Mouse (Mus musculus) cerebellum, postnatal 10 days (tissue): ENCODE data around the gene Itga7.

Experiments used
- DNase-seq, 2 experiments: peaks; one replicate each; pipeline ENCODE4 v3.0.0; 2021; ENCODE audit warnings: mixed read lengths in 2 of 2

Itga7 gene

DNA sequence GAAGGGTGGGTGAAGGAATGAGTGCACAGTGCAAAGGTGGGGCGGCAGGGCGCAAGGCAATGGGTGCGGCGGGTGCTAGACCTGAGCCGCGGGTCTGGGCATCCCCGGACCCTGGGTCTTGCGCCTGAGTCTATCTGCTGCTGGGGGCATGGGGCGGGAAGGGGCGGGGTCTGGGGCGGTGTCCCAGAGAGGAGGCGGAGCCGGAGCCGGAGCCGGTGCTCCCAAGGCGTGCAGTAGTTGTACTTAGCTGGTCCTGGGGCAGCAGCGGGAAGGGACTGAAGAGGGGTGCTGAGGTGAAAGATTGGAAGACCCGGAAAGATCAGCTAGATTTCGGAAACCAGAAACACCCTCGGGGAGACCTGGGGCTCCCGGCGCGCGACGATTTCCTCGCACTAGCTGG, at the start of gene Itga7:
Gene Itga7 (plus strand): TSS at position 245 of the 400 bp plus-strand sequence.
- DNase-seq = peak; percentile 83 to 86

DNA sequence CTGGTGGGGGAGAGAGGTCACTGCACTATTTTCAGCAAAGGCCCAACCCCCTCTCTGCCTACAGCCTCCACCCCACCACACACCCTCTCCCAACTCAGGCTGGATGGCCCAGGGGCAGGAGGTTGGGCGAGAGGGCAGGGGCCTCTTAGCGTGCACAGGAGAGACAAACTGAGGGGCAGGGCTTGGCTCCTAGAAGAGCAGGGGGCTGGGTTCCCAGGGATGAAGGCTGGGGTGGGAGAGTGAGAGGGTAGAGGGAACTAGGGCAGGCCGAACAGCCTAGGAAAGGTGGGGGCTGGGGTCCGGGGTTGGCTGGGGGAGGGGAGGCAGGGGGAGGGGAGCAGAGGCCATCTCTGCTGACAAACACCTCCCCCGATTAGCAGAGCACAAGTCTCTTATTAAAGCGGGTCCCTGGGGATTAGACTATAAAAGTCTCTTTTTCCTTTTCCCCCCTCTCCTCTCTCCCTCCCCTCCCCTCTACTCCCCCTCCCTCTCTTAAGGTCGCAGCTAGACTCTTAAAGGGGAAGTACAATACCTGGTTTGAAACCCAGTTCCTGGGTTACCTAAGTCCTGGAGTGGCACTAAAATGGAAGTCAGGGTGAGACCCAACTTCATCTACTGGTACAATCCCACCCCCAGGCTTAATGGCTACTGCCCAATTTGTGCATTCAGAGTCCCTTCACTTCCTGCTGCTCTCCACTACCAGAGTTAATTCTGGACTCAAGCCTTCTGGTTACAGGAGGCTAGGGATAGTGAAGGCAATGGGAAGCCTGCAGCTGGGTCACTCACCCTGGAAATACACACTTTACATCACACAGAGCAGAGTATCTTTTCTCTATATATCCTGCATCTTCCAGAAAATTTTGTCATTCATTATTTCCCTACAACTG, 44.4 kb upstream of the Itga7 start:
- peak; percentile 39 to 46 for DNase-seq

DNA sequence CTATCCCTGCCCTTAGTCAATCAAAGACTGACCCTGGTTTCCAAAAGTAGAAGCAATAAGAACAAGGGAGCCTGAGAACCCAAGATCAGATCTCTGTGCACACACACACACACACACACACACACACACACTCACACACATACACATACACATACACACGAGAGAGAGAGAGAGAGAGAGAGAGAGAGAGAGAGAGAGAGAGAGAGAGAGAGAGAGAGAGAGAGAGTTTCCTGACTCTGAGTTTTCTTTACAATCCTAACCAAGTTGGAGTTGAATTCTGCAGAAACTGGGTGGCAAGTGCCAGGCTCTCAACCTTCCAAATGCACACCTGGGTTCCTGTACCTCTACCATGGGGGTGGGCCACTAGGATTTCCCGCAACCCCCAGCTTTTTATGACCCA, 43.8 kb upstream of the Itga7 start:
- no peak for DNase-seq

- peak; percentile 45 to 46 for DNase-seq
These were observed 43.0 kb upstream of the Itga7 start for GRCm38 (mm10) chr10:128890383-128891295.

- peak; percentile 84 to 90 for DNase-seq
These were observed 42.1 kb upstream of the Itga7 start, which contains the start of gene Gdf11 for GRCm38 (mm10) chr10:128891296-128892094. Gene Gdf11 (minus strand): TSS chr10:128891718.

- peak in 1 of 2 experiments; percentile 40 for DNase-seq
These were observed 41.4 kb upstream of the Itga7 start for GRCm38 (mm10) chr10:128892246-128892645.

GRCm38 (mm10) chr10:128895437-128895836, 38.2 kb upstream of the Itga7 start:
- peak; percentile 91 to 95 for DNase-seq

GRCm38 (mm10) chr10:128895952-128896693, 37.5 kb upstream of the Itga7 start:
- peak; percentile 89 to 91 for DNase-seq

DNA sequence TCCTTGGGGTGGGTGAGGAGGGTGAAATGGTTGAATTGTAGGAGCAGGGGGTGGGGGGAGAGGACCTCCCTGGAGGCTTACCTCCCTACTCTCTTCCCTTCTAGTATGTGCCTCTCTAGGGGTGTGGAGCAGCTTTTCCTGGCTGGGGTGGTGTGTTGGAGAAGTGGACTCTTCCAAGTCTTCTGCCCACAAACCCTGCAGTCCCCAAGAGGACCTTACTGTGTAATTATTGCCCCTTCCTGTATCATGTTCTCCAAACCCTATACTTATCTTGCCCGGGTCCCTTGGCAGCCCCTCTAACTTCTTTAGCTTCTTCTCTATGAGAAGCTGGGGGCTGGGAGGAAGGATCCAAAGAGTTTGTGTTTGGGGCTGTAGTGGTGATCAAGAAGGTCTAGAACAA, 36.8 kb upstream of the Itga7 start:
- DNase-seq = no peak

DNA sequence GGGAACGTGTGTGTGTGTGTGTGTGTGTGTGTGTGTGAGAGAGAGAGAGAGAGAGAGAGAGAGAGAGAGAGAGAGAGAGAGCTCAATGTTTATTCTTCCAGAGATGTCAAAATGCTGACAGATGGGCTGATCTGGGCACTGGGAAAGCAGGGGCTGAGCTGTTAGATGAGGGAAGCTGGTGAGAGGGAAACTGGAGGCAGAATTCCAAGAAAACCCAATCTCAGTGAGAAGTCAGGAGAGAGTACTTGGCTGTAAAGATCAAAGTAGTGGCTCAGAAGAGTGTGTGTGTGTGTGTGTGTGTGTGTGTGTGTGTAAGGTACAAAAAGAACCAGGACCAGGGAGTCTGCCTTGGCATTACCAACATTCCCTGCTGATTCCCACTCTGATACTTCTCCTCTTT, 36.1 kb upstream of the Itga7 start:
- peak; percentile 67 to 76 for DNase-seq

- no peak for DNase-seq
These were observed 33.7 kb upstream of the Itga7 start for GRCm38 (mm10) chr10:128899759-128900490.

DNA sequence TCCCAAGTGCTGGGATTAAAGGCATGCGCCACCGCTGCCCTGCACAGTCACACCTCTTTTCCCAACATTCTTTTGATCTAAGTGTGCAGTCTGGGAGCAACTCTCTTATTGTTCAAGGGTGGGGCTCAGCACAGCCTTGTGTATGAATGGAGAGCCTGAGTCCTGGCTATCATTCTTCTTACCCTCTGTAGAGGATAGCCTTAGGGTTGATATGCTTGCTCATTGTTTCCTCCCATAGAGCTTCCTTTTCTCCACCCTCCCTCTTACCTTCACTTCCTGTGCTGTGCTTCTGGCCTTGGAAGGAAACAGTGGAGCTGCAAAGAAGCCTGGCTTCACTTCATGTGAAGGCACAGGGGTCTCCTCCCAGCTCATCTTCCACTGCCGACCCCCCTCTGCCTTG, 32.9 kb upstream of the Itga7 start, which contains the start of gene Cd63:
Gene Cd63 (plus strand): TSS at position 292 of the 400 bp plus-strand sequence.
- DNase-seq = no peak

- no peak for DNase-seq
These were observed 32.2 kb upstream of the Itga7 start for GRCm38 (mm10) chr10:128901409-128901808.

GRCm38 (mm10) chr10:128902409-128902988, 31.1 kb upstream of the Itga7 start:
- no peak for DNase-seq

- DNase-seq = no peak
These were observed 28.8 kb upstream of the Itga7 start for GRCm38 (mm10) chr10:128904812-128905211.

- DNase-seq = peak in 1 of 2 experiments; percentile 26
These were observed 24.7 kb upstream of the Itga7 start for GRCm38 (mm10) chr10:128908778-128909448.

DNA sequence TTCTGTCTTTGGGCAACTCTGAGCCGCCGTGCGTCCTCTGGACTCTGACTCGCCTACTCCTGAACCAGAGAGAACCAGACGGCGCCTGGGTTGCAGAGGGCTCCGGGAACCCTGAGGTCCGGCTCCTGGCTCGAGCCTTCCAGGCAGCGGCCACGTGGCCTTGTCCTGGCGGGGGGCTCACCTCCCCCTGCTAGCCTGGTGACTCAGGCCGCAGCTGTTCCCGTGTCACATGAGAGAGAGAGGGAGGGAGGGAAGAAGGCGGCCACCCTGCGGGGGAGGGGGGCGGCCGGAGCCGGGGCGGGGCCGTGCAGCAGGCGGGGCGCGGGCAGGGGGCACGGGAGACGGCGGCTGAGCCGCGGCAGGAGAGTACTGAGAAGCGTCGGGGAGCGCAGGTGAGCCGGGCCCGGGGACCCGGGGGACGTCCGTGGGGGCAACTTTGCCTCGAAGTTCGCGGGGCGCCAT, 24.0 kb upstream of the Itga7 start:
- DNase-seq = peak; percentile 88 to 93

DNA sequence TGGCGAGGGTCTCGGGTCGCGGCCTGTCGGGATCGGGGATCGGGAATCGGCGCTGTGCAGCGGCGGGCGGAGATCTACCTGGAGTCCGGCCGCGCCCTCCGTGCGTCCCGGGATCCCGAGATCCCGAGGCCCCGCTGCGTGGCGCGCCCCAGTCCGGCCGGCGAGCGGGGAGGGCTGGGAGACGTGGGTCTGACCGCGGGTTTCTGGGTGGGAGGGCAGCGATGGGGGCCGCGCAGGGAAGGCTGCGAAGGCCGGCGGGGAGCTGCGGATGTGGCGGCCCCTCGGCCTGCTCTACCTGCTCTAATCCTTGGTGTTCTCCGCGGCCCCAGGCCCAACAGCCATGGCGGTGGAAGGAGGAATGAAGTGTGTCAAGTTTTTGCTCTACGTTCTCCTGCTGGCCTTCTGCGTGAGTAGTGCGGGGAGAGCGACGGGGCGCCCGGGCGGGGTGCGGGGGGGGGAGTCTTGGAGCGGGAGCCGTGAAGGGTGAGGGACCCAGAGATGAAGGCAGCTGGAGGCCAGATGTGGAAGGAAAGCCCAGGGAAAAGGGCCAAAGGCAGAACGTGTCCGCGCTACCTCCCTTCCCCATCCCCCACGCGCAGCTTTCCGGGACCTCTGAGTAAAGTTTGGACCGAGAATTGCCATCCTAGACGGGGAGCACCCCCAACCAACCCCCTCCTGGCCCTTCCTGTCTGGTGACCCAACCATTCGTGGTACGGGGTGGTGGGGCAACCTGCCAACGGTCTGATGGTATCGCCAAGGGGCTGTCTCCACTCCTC, 23.4 kb upstream of the Itga7 start:
- peak; percentile 89 for DNase-seq

- no peak for DNase-seq
These were observed 22.2 kb upstream of the Itga7 start for GRCm38 (mm10) chr10:128911430-128911829.
